Mouse (Mus musculus) heart, embryonic 16.5 days (tissue): ENCODE measurements around the gene Galnt17. TPM values are rescaled to one million over a fixed set of nuclear protein-coding genes. Genes with fewer than 3 reads are reported as not detected.

Experiments
- ATAC-seq: fragments of 200-750 bp; cut with Nextera tagmentation; replicated peaks from 2 replicates; pipeline ENCODE4 v1.8.0; 2017; ENCODE audit warnings: moderate number of reproducible peaks; ENCODE audit not compliant: insufficient read depth, low FRiP score; ENCODE audit errors: extremely low read depth
- H3K27ac ChIP-seq: fragments of 300-500 bp; sonication (generic); 2 replicates; pipeline ENCODE4 v1.5.1; 2014; ENCODE audit warnings: mild to moderate bottlenecking, low read length, control low read depth, moderate library complexity
- H3K27me3 ChIP-seq: fragments of 300-500 bp; sonication (generic); 2 replicates; pipeline ENCODE4 v1.6.1; 2014; ENCODE audit warnings: low read length, mixed read lengths; ENCODE audit not compliant: control insufficient read depth, insufficient read depth
- H3K36me3 ChIP-seq: fragments of 300-500 bp; sonication (generic); 2 replicates; pipeline ENCODE4 v1.6.1; 2014; ENCODE audit not compliant: control insufficient read depth, insufficient read depth
- H3K4me1 ChIP-seq: fragments of 300-500 bp; sonication (generic); 2 replicates; pipeline ENCODE4 v1.6.1; 2014; ENCODE audit warnings: low read length, mixed read lengths; ENCODE audit not compliant: control insufficient read depth, insufficient read depth
- H3K4me2 ChIP-seq: fragments of 300-500 bp; sonication (generic); 2 replicates; pipeline ENCODE4 v1.6.1; 2014; ENCODE audit warnings: low read depth, mild to moderate bottlenecking, control low read depth, low read length
- H3K4me3 ChIP-seq: fragments of 300-500 bp; sonication (generic); 2 replicates; pipeline ENCODE4 v1.5.1; 2014; ENCODE audit warnings: mild to moderate bottlenecking, control low read depth, low read length
- H3K9ac ChIP-seq: fragments of 300-500 bp; sonication (generic); 2 replicates; pipeline ENCODE4 v1.6.1; 2014; ENCODE audit warnings: low read length, control low read depth
- H3K9me3 ChIP-seq: fragments of 300-500 bp; sonication (generic); replicated peaks from 2 replicates; pipeline ENCODE4 v1.6.1; 2016; ENCODE audit warnings: low read length; ENCODE audit not compliant: control insufficient read depth
- WGBS: fragments of 180-500 bp; shearing (Covaris S2); extraction: QIAGEN DNeasy Blood & Tissue Kit; methylation state at CpG from one replicate; pipeline ENCODE4 v1.1.7; 2014; 5-methylcytosine and 5-hydroxymethylcytosine counted together
- polyA plus RNA-seq: library from polyadenylated mRNA; unstranded; fragments of >200 nt; fragmentation: Nextera tagmentation; extraction: Ambion mirVana; gene quantifications from 2 replicates; pipeline ENCODE4 v1.2.1, GENCODE M21; 2015

Gene Galnt17
- polyA plus RNA-seq, result 1.3 and 1.4 TPM in 2 replicates

DNA sequence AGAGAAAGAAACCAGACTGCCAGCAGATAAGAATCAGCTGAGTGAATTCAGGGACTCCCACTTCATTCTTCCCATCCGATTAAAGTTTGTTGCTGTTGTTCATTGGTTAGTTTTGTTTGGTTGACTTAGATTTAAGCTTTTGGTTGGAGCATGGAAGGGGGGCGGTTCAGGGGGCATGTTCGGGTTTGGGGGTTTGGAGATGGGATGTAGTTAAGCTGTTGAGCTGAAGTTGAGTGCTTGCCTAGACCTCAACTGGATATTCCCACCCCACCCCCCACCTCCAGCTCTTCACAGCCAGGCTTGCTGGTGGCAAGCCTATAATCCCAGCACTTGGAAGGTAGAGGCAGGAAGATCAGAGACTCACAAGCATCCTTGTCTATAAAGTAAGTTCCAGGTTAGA lies at the start of gene Galnt17:
Galnt17 (minus strand) TSS at position 101 of the 400 bp plus-strand sequence.
- peak within 1 kb of the TSS; percentile 69 for H3K9ac ChIP-seq
- H3K36me3 ChIP-seq, result no peaks in the 10 kb centered on the region
- 62% methylated on average over 3 of the region's 3 CpGs for WGBS
- H3K27me3 ChIP-seq, result peaks cover 26% of the 10 kb centered on the region
- peaks cover 5% of the 10 kb centered on the region for H3K4me1 ChIP-seq
- peak within 1 kb of the TSS; percentile 98 for H3K4me2 ChIP-seq
- no peak for ATAC-seq
- peak within 1 kb of the TSS; percentile 56 for H3K27ac ChIP-seq
- peak within 1 kb of the TSS; percentile 75 for H3K4me3 ChIP-seq
- no peaks in the 10 kb centered on the region for H3K9me3 ChIP-seq

DNA sequence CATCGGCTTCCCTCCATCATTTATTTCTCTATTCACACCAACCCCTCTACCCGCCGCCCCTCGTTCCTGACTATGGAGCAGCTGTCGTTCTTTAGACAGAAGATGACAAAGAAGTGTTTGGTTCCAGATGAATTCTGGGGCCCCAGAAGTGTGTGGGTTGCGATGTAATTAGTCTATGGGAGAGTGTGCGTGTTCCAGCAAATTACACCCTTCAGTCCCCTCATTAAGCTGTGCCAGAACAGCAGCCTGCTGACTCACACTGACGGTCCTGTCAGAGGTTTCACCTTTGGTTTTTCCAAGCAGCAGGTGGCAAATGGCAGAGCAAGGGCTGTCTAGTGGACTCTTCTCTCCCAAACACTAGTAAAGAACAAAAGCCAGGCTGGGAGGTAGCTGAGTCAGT lies 26.2 kb upstream of the Galnt17 start:
- Histone ChIP-seq H3K4me1 (no peaks in the 10 kb centered on the region), H3K4me2 (no peak overlapping the region), H3K27me3 (no peaks in the 10 kb centered on the region), H3K9me3 (no peaks in the 10 kb centered on the region), H3K36me3 (no peaks in the 10 kb centered on the region), H3K4me3 (no peak overlapping the region), H3K9ac (no peak overlapping the region), H3K27ac (no peak overlapping the region)
- ATAC-seq, result no peak
- WGBS, result 88% methylated on average over 8 of the region's 8 CpGs

DNA sequence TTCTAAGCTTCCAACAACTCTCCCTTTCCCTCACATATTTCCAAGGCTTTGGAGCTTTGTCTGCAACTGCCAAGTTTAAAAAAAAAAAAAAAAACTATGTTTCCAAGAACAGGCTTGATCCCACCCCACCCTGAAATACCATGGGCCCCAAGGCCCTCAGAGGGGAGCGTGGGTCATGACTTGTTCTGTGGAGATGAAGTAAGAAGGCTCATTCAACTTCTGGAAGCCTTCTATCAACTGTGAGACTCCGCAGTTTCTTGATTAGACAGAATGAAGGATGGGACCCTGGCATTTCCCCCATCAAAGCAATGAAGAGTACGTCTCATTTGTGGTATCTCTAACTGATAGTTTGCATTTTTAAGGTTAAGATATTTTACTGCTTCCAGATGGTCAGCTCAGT lies 13.0 kb upstream of the Galnt17 start:
- H3K9ac ChIP-seq, result no peak overlapping the region
- H3K36me3 ChIP-seq, result no peaks in the 10 kb centered on the region
- H3K4me2 ChIP-seq, result no peak overlapping the region
- no peak for ATAC-seq
- WGBS, result 51% methylated on average over 3 of the region's 3 CpGs
- H3K27me3 ChIP-seq, result no peaks in the 10 kb centered on the region
- no peaks in the 10 kb centered on the region for H3K4me1 ChIP-seq
- H3K27ac ChIP-seq, result no peak overlapping the region
- H3K9me3 ChIP-seq, result no peaks in the 10 kb centered on the region
- no peak overlapping the region for H3K4me3 ChIP-seq

DNA sequence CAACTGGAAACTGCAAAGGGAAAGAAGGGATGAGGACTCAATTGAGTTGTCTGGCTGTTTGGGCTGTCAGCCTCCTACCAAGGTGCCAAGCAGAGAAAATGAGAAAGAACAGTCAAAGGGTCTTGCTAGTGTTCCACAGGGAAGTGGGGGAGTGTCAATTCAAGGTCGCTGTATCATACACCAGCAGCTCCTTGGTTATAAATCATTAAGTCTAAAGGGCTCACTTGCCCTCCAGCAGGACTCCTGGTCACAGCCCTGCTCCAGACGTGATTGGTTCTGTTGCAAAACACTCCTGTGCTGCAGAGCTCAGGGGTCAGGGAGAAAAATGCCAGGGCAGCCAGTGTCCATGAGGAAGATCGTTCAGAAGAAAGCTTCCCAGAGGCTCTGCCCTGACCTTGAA lies 11.3 kb upstream of the Galnt17 start:
- H3K27me3 ChIP-seq, result no peaks in the 10 kb centered on the region
- H3K9me3 ChIP-seq, result no peaks in the 10 kb centered on the region
- 48% methylated on average over 3 of the region's 3 CpGs for WGBS
- no peaks in the 10 kb centered on the region for H3K36me3 ChIP-seq
- H3K4me3 ChIP-seq, result no peak overlapping the region
- ATAC-seq, result no peak
- H3K9ac ChIP-seq, result no peak overlapping the region
- no peaks in the 10 kb centered on the region for H3K4me1 ChIP-seq
- H3K27ac ChIP-seq, result no peak overlapping the region
- no peak overlapping the region for H3K4me2 ChIP-seq

DNA sequence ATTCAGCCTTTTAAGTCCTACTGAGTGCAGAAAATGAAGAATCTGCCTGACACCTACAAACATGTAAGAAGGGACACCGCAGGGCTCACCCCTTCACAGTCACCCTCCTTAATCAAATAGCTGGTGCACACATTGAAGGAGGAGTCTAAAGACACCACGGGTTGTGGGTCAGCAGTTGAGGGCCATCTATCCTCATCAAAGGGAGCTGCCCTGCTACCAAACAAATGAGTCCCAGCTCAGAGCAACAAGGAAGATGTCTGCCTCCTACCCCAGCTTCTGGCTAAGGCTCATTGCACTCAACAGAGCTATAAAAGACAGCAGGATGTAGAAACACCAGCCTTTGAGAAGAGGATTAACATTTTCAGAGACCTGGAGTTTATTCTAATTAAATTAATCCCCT lies 10.8 kb upstream of the Galnt17 start:
- Histone ChIP-seq H3K36me3 (no peaks in the 10 kb centered on the region), H3K4me2 (no peak overlapping the region), H3K27ac (no peak overlapping the region), H3K9me3 (no peaks in the 10 kb centered on the region), H3K4me3 (no peak overlapping the region), H3K27me3 (no peaks in the 10 kb centered on the region), H3K4me1 (no peaks in the 10 kb centered on the region), H3K9ac (no peak overlapping the region)
- WGBS, result 49% methylated on average over 2 of the region's 2 CpGs
- ATAC-seq, result no peak

DNA sequence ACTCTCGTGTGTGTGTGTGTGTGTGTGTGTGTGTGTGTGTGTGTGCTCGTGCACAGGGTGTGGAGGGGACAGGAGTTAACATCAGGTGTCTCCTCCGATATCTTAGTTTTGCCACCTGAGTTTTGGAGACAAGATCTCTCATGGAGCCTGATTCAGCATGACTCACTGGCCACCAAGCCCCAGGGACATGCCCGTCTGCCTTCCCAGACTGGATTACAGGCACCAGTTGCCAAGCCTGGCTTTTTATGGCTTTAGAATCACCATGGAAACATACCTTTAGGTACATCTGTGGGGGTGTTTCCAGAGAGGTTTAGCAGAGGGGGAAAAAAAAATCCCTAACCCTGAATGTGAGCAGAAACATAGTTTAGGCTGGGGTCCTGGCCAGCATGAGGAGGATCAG lies 6.7 kb upstream of the Galnt17 start:
- Histone ChIP-seq H3K36me3 (no peaks in the 10 kb centered on the region), H3K27ac (no peak overlapping the region), H3K4me3 (no peak overlapping the region), H3K4me1 (no peaks in the 10 kb centered on the region), H3K9me3 (no peaks in the 10 kb centered on the region), H3K27me3 (no peaks in the 10 kb centered on the region), H3K4me2 (no peak overlapping the region), H3K9ac (no peak overlapping the region)
- ATAC-seq, result no peak
- 70% methylated on average over 4 of the region's 4 CpGs for WGBS

DNA sequence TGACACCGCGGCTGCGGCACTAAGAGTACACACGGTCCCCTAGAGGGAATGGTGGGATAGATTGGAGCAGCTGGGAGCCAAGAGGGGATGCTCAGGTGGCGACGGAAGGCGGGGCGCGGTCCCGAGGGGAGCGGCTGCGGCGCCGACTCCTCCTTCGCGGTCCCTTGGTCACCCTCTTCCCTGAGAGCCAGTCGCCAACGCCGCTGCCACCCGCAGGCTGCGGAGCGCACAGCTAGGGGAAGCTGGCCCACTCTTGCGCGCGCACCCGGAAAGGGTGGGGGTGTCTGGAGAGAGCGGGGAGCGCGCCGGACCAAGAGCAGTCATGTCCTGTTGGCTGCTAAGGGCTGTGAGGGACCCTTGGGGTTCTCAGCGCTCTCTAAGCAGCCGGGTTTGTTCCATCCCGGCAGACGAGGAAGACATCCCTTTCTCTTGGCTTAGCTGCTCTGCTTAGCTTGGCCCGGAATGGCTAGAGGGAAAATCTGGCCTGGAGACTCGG lies 593 bp downstream of the Galnt17 start:
- ATAC-seq, result peak; percentile 79
- H3K9ac ChIP-seq, result peak overlapping the region; percentile 69
- peaks cover 5% of the 10 kb centered on the region for H3K4me1 ChIP-seq
- H3K27ac ChIP-seq, result peak overlapping the region; percentile 56
- H3K9me3 ChIP-seq, result no peaks in the 10 kb centered on the region
- H3K27me3 ChIP-seq, result peaks cover 26% of the 10 kb centered on the region
- H3K4me3 ChIP-seq, result peak overlapping the region; percentile 75
- WGBS, result under 1% methylated on average over 36 of the region's 36 CpGs
- H3K36me3 ChIP-seq, result no peaks in the 10 kb centered on the region
- peak overlapping the region; percentile 98 for H3K4me2 ChIP-seq

DNA sequence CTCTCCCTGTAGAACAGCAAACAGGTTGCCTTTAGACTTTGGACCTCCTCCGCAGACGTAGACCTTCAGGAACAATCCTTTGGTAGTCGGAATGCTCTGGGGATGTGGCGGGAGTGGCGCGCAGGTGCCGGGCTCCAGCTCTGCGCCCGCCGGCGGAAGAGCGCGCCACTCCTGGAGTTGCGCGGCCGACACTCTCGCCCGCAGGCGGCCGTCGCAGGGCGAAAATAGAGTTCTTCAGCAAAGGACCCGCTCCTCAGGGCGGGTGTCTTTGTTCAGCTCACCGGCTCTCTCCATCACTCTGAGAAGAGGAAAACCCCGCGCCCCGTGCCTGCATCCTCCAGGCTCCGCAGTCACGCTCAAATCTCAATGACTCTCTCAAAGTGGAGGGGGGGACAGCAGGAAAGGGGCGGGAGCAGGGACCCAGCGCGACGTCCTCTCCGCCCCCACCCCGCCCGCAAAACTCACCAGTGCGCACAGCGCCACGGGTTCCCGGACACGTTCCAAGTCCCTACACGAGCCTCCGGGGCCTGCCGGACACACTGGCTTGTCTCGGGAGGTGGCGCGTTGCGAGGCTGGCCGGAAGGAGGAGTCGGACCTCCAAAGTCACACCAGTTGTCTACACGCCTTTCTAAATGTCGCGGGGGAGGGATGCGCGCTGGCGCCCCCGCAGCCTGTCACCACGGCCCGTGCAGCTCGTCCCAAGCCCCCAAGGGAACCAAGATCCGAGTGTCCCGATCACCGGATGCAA lies 1.2 kb downstream of the Galnt17 start:
- 1% methylated on average over 64 of the region's 64 CpGs for WGBS
- no peaks in the 10 kb centered on the region for H3K9me3 ChIP-seq
- H3K4me2 ChIP-seq, result peak overlapping the region; percentile 98
- H3K9ac ChIP-seq, result peak overlapping the region; percentile 69
- peak overlapping the region; percentile 56; the same call in 1 of the 2 replicates for H3K27ac ChIP-seq
- peak overlapping the region; percentile 75 for H3K4me3 ChIP-seq
- H3K27me3 ChIP-seq, result peaks cover 26% of the 10 kb centered on the region
- H3K4me1 ChIP-seq, result peaks cover 5% of the 10 kb centered on the region
- peak; percentile 56 for ATAC-seq
- no peaks in the 10 kb centered on the region for H3K36me3 ChIP-seq

DNA sequence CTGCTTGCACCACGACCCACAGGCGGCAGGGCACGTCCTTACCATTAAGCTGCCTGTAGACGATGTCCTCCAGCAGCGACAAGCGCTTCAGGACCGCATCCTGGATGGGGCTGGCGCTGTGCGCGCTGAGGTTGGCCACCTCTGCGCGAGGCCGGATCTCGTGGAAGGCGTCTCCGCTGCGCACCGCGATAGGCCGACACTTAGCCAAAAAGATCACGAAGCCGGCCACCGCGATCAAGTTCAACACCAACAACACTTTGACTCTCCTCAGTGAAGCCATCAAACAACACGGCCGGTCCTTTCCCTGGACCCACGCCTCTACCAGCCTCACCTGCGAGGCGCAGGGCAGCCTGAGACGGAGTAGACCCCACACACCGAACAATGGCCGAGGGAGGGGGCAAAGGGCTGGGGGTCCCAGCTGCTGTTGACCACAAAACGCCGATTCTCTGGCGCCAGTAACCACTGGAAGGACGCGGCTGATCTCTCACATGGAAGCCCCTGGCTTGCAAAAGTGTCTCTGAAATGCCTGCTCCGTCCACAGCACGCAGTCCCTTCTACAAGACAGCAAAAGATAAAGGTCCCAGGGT lies 1.9 kb downstream of the Galnt17 start:
- H3K4me3 ChIP-seq, result peak overlapping the region; percentile 75
- H3K27me3 ChIP-seq, result peaks cover 26% of the 10 kb centered on the region
- peak overlapping the region; percentile 69 for H3K9ac ChIP-seq
- no peak overlapping the region for H3K27ac ChIP-seq
- 0 out of 2 replicates have a peak, but pooled peaks have one; percentile 7 for ATAC-seq
- H3K4me1 ChIP-seq, result peaks cover 5% of the 10 kb centered on the region
- H3K9me3 ChIP-seq, result no peaks in the 10 kb centered on the region
- no peaks in the 10 kb centered on the region for H3K36me3 ChIP-seq
- 1% methylated on average over 39 of the region's 39 CpGs for WGBS
- peak overlapping the region; percentile 98 for H3K4me2 ChIP-seq
